Mouse (Mus musculus) CH12.LX (cell line): ENCODE results near the gene Vkorc1l1. TPM values are rescaled to one million over a fixed set of nuclear protein-coding genes. Genes with fewer than 3 reads are reported as not detected.

Experiments
- DNase-seq: peaks from one replicate; pipeline ENCODE4 v3.0.0-alpha.2; 2013; ENCODE audit errors: extremely low read depth
- H3K27ac ChIP-seq: 2 replicates; pipeline ENCODE4 v1.5.1; 2012; ENCODE audit warnings: low read depth, mild to moderate bottlenecking, control low read depth, moderate library complexity; ENCODE audit not compliant: insufficient read depth
- H3K27me3 ChIP-seq: replicated peaks from 2 replicates; pipeline ENCODE3; 2012; ENCODE audit warnings: inconsistent platforms
- H3K36me3 ChIP-seq, 2 experiments: replicated peaks in 1 of 2; 2 replicates each; pipeline versions ENCODE3 to v1.6.1; 2012; ENCODE audit warnings: inconsistent platforms in 1 of 2, low read length in 1 of 2, mild to moderate bottlenecking in 1 of 2, mixed read lengths in 1 of 2, moderate library complexity in 1 of 2; ENCODE audit not compliant: control insufficient read depth in 1 of 2, insufficient read depth in 1 of 2
- H3K4me1 ChIP-seq, 2 experiments: 2 replicates each; pipeline ENCODE4 v1.6.1; 2012; ENCODE audit warnings: inconsistent platforms in 1 of 2, moderate library complexity in 1 of 2; ENCODE audit not compliant: insufficient read depth in 2 of 2, control insufficient read depth in 1 of 2
- H3K4me2 ChIP-seq: 2 replicates; pipeline ENCODE4 v1.6.1; 2012; ENCODE audit warnings: low read depth, mild to moderate bottlenecking, control low read depth; ENCODE audit not compliant: poor library complexity, insufficient read depth, severe bottlenecking
- H3K4me3 ChIP-seq, 3 experiments: fragments of 150-350 bp in 1 of 3; sonication (generic) in 1 of 3; replicated peaks in 1 of 3; 2 replicates each; pipeline versions ENCODE3 to v1.5.1; 2011 to 2012; ENCODE audit warnings: low read depth in 2 of 3, low read length in 2 of 3, mild to moderate bottlenecking in 2 of 3, moderate library complexity in 2 of 3, control low read depth in 1 of 3, improper control_type of control experiment in 1 of 3, inconsistent platforms in 1 of 3, mixed read lengths in 1 of 3; ENCODE audit not compliant: poor library complexity in 1 of 3
- H3K79me2 ChIP-seq: replicated peaks from 2 replicates; pipeline ENCODE4 v1.6.1; 2012; ENCODE audit warnings: mild to moderate bottlenecking, moderate library complexity; ENCODE audit not compliant: control insufficient read depth, poor library complexity, insufficient read depth, severe bottlenecking; ENCODE audit errors: extremely low read depth
- H3K9ac ChIP-seq: 2 replicates; pipeline ENCODE4 v1.6.1; 2012; ENCODE audit warnings: low read depth, mild to moderate bottlenecking, control low read depth, moderate library complexity; ENCODE audit not compliant: insufficient read depth
- H3K9me3 ChIP-seq: replicated peaks from 2 replicates; pipeline ENCODE3; 2012; ENCODE audit warnings: low read length, inconsistent platforms, mixed read lengths
- BHLHE40 ChIP-seq: IDR thresholded peaks from 2 replicates; pipeline ENCODE4 v1.6.1; 2011; ENCODE audit warnings: mild to moderate bottlenecking, low read depth, low read length, improper control_type of control experiment
- CTCF ChIP-seq, 2 experiments: IDR thresholded peaks in 1 of 2; conservative IDR thresholded peaks in 1 of 2; 2 replicates each; pipeline ENCODE4 v1.5.1; 2011 to 2012; ENCODE audit warnings: low read depth in 2 of 2, low read length in 2 of 2, improper control_type of control experiment in 1 of 2, inconsistent platforms in 1 of 2, mild to moderate bottlenecking in 1 of 2, moderate library complexity in 1 of 2
- E2F4 ChIP-seq: IDR thresholded peaks from 2 replicates; pipeline ENCODE4 v1.6.1; 2011; ENCODE audit warnings: low read depth, low read length, improper control_type of control experiment; ENCODE audit not compliant: insufficient replicate concordance
- EP300 ChIP-seq: IDR thresholded peaks from 2 replicates; pipeline ENCODE4 v1.6.1; 2011; ENCODE audit warnings: low read length, improper control_type of control experiment
- ETS1 ChIP-seq: conservative IDR thresholded peaks from 2 replicates; pipeline ENCODE4 v1.6.1; 2012; ENCODE audit warnings: low read depth, mild to moderate bottlenecking, inconsistent platforms, low read length, improper control_type of control experiment, moderate library complexity
- GABPA ChIP-seq: IDR thresholded peaks from 2 replicates; pipeline ENCODE4 v1.6.1; 2012; ENCODE audit warnings: low read depth, low read length, improper control_type of control experiment, inconsistent platforms; ENCODE audit not compliant: insufficient replicate concordance
- HCFC1 ChIP-seq: IDR thresholded peaks from 2 replicates; pipeline ENCODE4 v1.6.1; 2012; ENCODE audit warnings: low read depth, mild to moderate bottlenecking, inconsistent platforms, low read length, improper control_type of control experiment
- MAFK ChIP-seq: IDR thresholded peaks from 2 replicates; pipeline ENCODE4 v1.6.1; 2011; ENCODE audit warnings: low read length, improper control_type of control experiment; ENCODE audit not compliant: insufficient replicate concordance
- MAX ChIP-seq: IDR thresholded peaks from 2 replicates; pipeline ENCODE4 v1.6.1; 2011; ENCODE audit warnings: low read length, improper control_type of control experiment
- MXI1 ChIP-seq: IDR thresholded peaks from 2 replicates; pipeline ENCODE4 v1.6.1; 2011; ENCODE audit warnings: mild to moderate bottlenecking, low read depth, low read length, improper control_type of control experiment
- PAX5 ChIP-seq: IDR thresholded peaks from 2 replicates; pipeline ENCODE4 v1.6.1; 2012; ENCODE audit warnings: low read length, inconsistent platforms, mixed read lengths
- RCOR1 ChIP-seq: conservative IDR thresholded peaks from 2 replicates; pipeline ENCODE4 v1.6.1; 2012; ENCODE audit warnings: low read depth, mild to moderate bottlenecking, inconsistent platforms, low read length, improper control_type of control experiment
- SMC3 ChIP-seq: IDR thresholded peaks from 2 replicates; pipeline ENCODE4 v1.6.1; 2011; ENCODE audit warnings: low read depth, low read length, improper control_type of control experiment
- TBP ChIP-seq: conservative IDR thresholded peaks from 2 replicates; pipeline ENCODE4 v1.6.1; 2011; ENCODE audit warnings: low read depth, low read length, improper control_type of control experiment
- ZKSCAN1 ChIP-seq: IDR thresholded peaks from 2 replicates; pipeline ENCODE4 v1.6.1; 2012; ENCODE audit warnings: low read depth, inconsistent platforms, low read length, improper control_type of control experiment, borderline replicate concordance
- ZNF384 ChIP-seq: IDR thresholded peaks from 2 replicates; pipeline ENCODE4 v1.6.1; 2012; ENCODE audit warnings: low read depth, low read length, improper control_type of control experiment, inconsistent platforms
- dilution Hi-C: fragments of 300-500 bp; cut with MboI; formaldehyde crosslinking; loops from 2 replicates; pipeline ENCODE4 v1.14.3; 2020; ENCODE audit warnings: low sequenced_read_pairs; ENCODE audit not compliant: extremely low pct_unique_long_range_greater_than_20kb, extremely low pct_ligation_motif_present
- in situ Hi-C: fragments of 300-500 bp; cut with MboI; formaldehyde crosslinking; loops from 3 replicates; pipeline ENCODE4 v1.14.3; 2019; ENCODE audit warnings: low sequenced_read_pairs, low pct_ligation_motif_present, low pct_unique_long_range_greater_than_20kb, mixed read lengths
- polyA plus RNA-seq: library from polyadenylated mRNA; unstranded; fragments of >175 nt; gene quantifications from 2 replicates; pipeline ENCODE4 v1.2.1, GENCODE M21; 2012; ENCODE audit warnings: low read depth; ENCODE audit not compliant: insufficient read length
- total RNA-seq, 2 experiments: library from RNA; depleted of rRNA; stranded (reverse); fragments of 300-350 nt in 1 of 2; fragments of >200 nt in 1 of 2; gene quantifications; 2 replicates each; pipeline ENCODE4 v1.2.3; 2012 to 2014

Gene Vkorc1l1
- total and polyA plus RNA-seq, 3 experiments, result 8.7 to 33.1 (median 31.4) TPM

- in situ Hi-C loops, result no loop called here
- no peak for DNase-seq
- no peaks in the 10 kb centered on the region for H3K79me2 ChIP-seq
- no peak overlapping the region for H3K9ac ChIP-seq
- H3K27ac ChIP-seq, result no peak overlapping the region
- dilution Hi-C loops, result no loop called here
- peaks cover 38% of the 10 kb centered on the region for H3K9me3 ChIP-seq
- H3K27me3 ChIP-seq, result no peaks in the 10 kb centered on the region
- H3K4me2 ChIP-seq, result no peak overlapping the region
- peaks cover 0 to 9% of the 10 kb centered on the region in 2 experiments; a peak in 2 of 4 replicates for H3K4me1 ChIP-seq
- no peak overlapping the region for H3K4me3 ChIP-seq
- H3K36me3 ChIP-seq, result peaks cover 21 to 36% of the 10 kb centered on the region in 2 experiments
- TF ChIP-seq PAX5, result no peak
- no peak for TF ChIP-seq EP300
- no peak for TF ChIP-seq TBP
- TF ChIP-seq GABPA, result no peak
- no peak for TF ChIP-seq BHLHE40
- peak; percentile 58; the same call in 1 of the 2 replicates for TF ChIP-seq ZNF384
- no peak for TF ChIP-seq MXI1
- no peak for TF ChIP-seq E2F4
- TF ChIP-seq, all 38 proteins: peak for 1
Measured at GRCm38 (mm10) chr5:130008034-130008590, 66.3 kb downstream of the Vkorc1l1 start.

GRCm38 (mm10) chr5:130009784-130010183 is 68.0 kb downstream of the Vkorc1l1 start:
- Histone ChIP-seq H3K4me1 (no peaks in the 10 kb centered on the region), H3K9ac (no peak overlapping the region), H3K27ac (no peak overlapping the region), H3K4me2 (no peak overlapping the region), H3K27me3 (no peaks in the 10 kb centered on the region), H3K4me3 (no peak overlapping the region), H3K79me2 (no peaks in the 10 kb centered on the region)
- in situ Hi-C loops, result no loop called here
- dilution Hi-C loops, result no loop called here
- no peak for DNase-seq
- TF ChIP-seq MAFK (no peak), HCFC1 (no peak)
- TF ChIP-seq, all 38 proteins: peak for 0
- Histone ChIP-seq H3K9me3 (peaks cover 34% of the 10 kb centered on the region), H3K36me3 (peaks cover 36 to 53% of the 10 kb centered on the region in 2 experiments)

GRCm38 (mm10) chr5:130010961-130011360 is 69.2 kb downstream of the Vkorc1l1 start:
- Histone ChIP-seq H3K27ac (no peak overlapping the region), H3K4me1 (no peaks in the 10 kb centered on the region), H3K9me3 (peaks cover 34% of the 10 kb centered on the region), H3K4me3 (no peak overlapping the region), H3K36me3 (peaks cover 46 to 63% of the 10 kb centered on the region in 2 experiments), H3K79me2 (no peaks in the 10 kb centered on the region), H3K9ac (no peak overlapping the region), H3K27me3 (no peaks in the 10 kb centered on the region), H3K4me2 (no peak overlapping the region)
- in situ Hi-C loops, result no loop called here
- TF ChIP-seq MAX (no peak), RCOR1 (no peak), SMC3 (peak; percentile 8; the same call in 1 of the 2 replicates), CTCF (conservative IDR thresholded peaks at IDR 0.05 in 1 of 2, IDR thresholded peaks at IDR 0.05 in 1 of 2; ENCODE audit: low read depth in 2 of 2, low read length in 2 of 2) (peak; percentile 39 to 60), ZKSCAN1 (no peak), ETS1 (no peak), EP300 (no peak)
- DNase-seq, result no peak
- dilution Hi-C loops, result no loop called here
